Mouse (Mus musculus) E14TG2a.4 (cell line): ENCODE results near the gene Ctla2b.
"Not testable (repeated sequence)": the region's sequence is repeated elsewhere in the genome, so short reads cannot be mapped to it uniquely, and the experiment has no call there.

ENCODE experiments used
- H3K27me3 ChIP-seq: 2 replicates; pipeline ENCODE4 v1.6.1; 2014; ENCODE audit warnings: low read length, control low read depth; ENCODE audit not compliant: insufficient read depth
- H3K36me3 ChIP-seq: 2 replicates; pipeline ENCODE4 v1.6.1; 2014; ENCODE audit warnings: low read length, control low read depth; ENCODE audit not compliant: insufficient read depth
- H3K4me1 ChIP-seq: replicated peaks from 2 replicates; pipeline ENCODE4 v1.6.1; 2014; ENCODE audit warnings: low read depth, low read length, control low read depth
- H3K4me3 ChIP-seq: replicated peaks from 2 replicates; pipeline ENCODE4 v1.5.1; 2014; ENCODE audit warnings: mild to moderate bottlenecking, low read length
- H3K9me3 ChIP-seq: 2 replicates; pipeline ENCODE4 v1.6.1; 2014; ENCODE audit warnings: low read length, control low read depth
- CTCF ChIP-seq: conservative IDR thresholded peaks from 2 replicates; pipeline ENCODE4 v1.5.1; 2014; ENCODE audit warnings: low read length
- NANOG ChIP-seq: IDR thresholded peaks from 2 replicates; pipeline ENCODE4 v1.6.1; 2014; ENCODE audit warnings: borderline replicate concordance, low read length, mixed read lengths
- POU5F1 ChIP-seq: IDR thresholded peaks from 2 replicates; pipeline ENCODE4 v1.6.1; 2014; ENCODE audit warnings: low read length, borderline replicate concordance

Gene Ctla2b

GRCm38 (mm10) chr13:60897328-60897727 is at the start of gene Ctla2b:
Gene Ctla2b, minus strand, starts transcription at chr13:60897447.
- Histone ChIP-seq H3K36me3 (no peaks in the 10 kb centered on the region), H3K4me3 (no peak within 1 kb of the TSS), H3K27me3 (no peaks in the 10 kb centered on the region), H3K4me1 (no peaks in the 10 kb centered on the region), H3K9me3 (no peaks in the 10 kb centered on the region)
- TF ChIP-seq CTCF (no peak), NANOG (no peak), POU5F1 (no peak)

GRCm38 (mm10) chr13:60941884-60942283 is 44.6 kb upstream of the Ctla2b start, which contains the start of gene Tpbpa:
Gene Tpbpa, minus strand, starts transcription at chr13:60941984.
- H3K27me3 ChIP-seq, H3K36me3 ChIP-seq, H3K4me1 ChIP-seq, H3K4me3 ChIP-seq, H3K9me3 ChIP-seq: not testable (repeated sequence)

GRCm38 (mm10) chr13:60936500-60936901 is 39.3 kb upstream of the Ctla2b start, which contains the start of the genes Gm49391 and Ctla2a:
Gene Gm49391, minus strand, starts transcription at chr13:60936571.
Gene Ctla2a, minus strand, starts transcription at chr13:60936625.
- Histone ChIP-seq H3K4me1 (no peaks in the 10 kb centered on the region), H3K4me3 (no peak within 1 kb of the TSS), H3K27me3 (no peaks in the 10 kb centered on the region), H3K9me3 (no peaks in the 10 kb centered on the region), H3K36me3 (no peaks in the 10 kb centered on the region)
- no peak for TF ChIP-seq CTCF
- no peak for TF ChIP-seq POU5F1
- TF ChIP-seq NANOG: no peak

GRCm38 (mm10) chr13:60935490-60935889 is 38.2 kb upstream of the Ctla2b start, which contains the start of gene Gm49393:
Gene Gm49393, minus strand, starts transcription at chr13:60935590.
- H3K9me3 ChIP-seq, H3K4me1 ChIP-seq, H3K36me3 ChIP-seq, H3K4me3 ChIP-seq, H3K27me3 ChIP-seq: not testable (repeated sequence)

DNA sequence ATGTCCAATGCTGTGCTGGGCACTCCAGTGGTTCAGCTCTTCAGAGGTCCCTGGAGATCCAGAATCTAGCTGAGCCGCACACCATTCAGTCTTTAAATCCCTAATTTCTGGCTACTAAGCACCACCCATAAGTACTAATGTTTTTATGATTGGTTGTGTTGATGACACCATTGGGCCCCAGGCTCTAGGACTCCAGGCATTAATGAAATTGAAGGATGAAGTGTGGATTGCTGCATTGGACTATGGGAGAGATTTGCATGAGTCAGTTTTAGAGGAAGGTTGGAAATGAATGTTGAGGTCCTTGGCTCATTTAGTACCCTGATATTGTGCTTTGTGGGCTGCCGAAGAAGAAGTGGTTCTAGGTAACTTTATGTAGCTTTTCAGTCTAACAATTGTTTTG is 7.5 kb upstream of the Ctla2b start, which contains the start of gene Tpbpb:
Gene Tpbpb (minus strand): TSS at position 101 of the 400 bp plus-strand sequence.
- H3K9me3 ChIP-seq, H3K4me3 ChIP-seq, H3K36me3 ChIP-seq, H3K27me3 ChIP-seq, H3K4me1 ChIP-seq: not testable (repeated sequence)

DNA sequence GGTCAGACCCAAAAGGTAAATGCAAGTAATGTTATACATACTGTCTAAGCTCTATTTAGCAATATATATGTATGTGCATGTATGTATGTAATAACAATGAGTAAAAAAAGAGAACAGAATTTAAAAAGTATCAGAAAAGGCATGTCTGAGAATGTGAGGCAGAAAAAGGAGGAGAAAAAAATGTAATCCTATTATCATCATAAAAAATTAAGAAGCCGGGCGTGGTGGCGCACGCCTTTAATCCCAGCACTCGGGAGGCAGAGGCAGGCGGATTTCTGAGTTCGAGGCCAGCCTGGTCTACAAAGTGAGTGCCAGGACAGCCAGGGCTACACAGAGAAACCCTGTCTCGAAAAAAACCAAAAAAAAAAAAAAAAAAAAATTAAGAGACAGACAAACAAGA is 453 bp downstream of the Ctla2b start, which contains the start of gene Gm49392:
Gene Gm49392 (minus strand): TSS at position 101 of the 400 bp plus-strand sequence.
- H3K36me3 ChIP-seq, H3K4me3 ChIP-seq, H3K27me3 ChIP-seq, H3K9me3 ChIP-seq, H3K4me1 ChIP-seq: not testable (repeated sequence)

GRCm38 (mm10) chr13:60895406-60896160 is 1.7 kb downstream of the Ctla2b start:
- no peaks in the 10 kb centered on the region for H3K36me3 ChIP-seq
- no peaks in the 10 kb centered on the region for H3K4me1 ChIP-seq
- H3K4me3 ChIP-seq: no peak overlapping the region
- no peak for TF ChIP-seq POU5F1
- no peaks in the 10 kb centered on the region for H3K27me3 ChIP-seq
- H3K9me3 ChIP-seq: no peaks in the 10 kb centered on the region

GRCm38 (mm10) chr13:60892301-60892700 is 4.9 kb downstream of the Ctla2b start:
- H3K9me3 ChIP-seq: no peaks in the 10 kb centered on the region
- H3K27me3 ChIP-seq: no peaks in the 10 kb centered on the region
- no peak for TF ChIP-seq POU5F1
- no peak for TF ChIP-seq NANOG
- TF ChIP-seq CTCF: no peak
- no peaks in the 10 kb centered on the region for H3K36me3 ChIP-seq
- no peaks in the 10 kb centered on the region for H3K4me1 ChIP-seq
- no peak overlapping the region for H3K4me3 ChIP-seq

DNA sequence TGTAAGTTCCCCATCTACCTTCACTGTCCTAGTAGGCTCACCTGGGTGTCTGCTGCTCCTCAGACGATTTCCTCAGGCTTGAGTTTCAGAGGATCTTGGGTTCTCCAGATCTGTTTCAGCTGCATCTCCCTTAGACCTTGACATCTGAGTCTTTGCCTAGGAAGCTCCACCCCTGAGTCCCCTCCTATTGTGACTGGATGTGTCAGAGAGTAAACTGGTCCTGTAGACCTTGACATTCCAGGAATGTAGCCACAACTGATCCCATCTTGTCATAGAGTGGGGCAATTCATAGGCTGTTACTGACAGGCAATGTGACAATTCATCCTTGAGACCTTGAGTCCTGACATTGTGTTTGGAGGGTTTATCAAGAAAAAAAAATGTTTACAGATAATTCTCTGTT is 33.0 kb downstream of the Ctla2b start, which contains the start of gene 4930486L24Rik:
Gene 4930486L24Rik (minus strand): TSS at position 195 of the 400 bp plus-strand sequence.
- Histone ChIP-seq H3K9me3 (no peaks in the 10 kb centered on the region), H3K4me1 (no peaks in the 10 kb centered on the region), H3K36me3 (no peaks in the 10 kb centered on the region), H3K4me3 (no peak within 1 kb of the TSS), H3K27me3 (no peaks in the 10 kb centered on the region)
- TF ChIP-seq CTCF (no peak), NANOG (no peak), POU5F1 (no peak)
